Comparison of ENCODE assay signal across 8 mouse cellular contexts in genomic region chr9:121371946-121372646, GRCm38 (mm10).
A peak's percentile ranks its signal among the peaks of the same experiment; 100 is the strongest.
DNase-seq lines count a peak whose midpoint lies in the region; ATAC-seq and TF ChIP-seq lines count a peak whose summit lies in the region.

No protein-coding gene starts in this region.

- H3K4me3 ChIP-seq in left cerebral cortex, adult 2 months = peak overlapping the region; percentile 21
- no peak overlapping the region for H3K4me3 ChIP-seq in bone marrow macrophage, adult 2 months (ENCODE audit: insufficient read depth, low read length)

- ATAC-seq in granulocyte monocyte progenitor cell, adult 5-6 weeks (replicated peaks; ENCODE audit: poor library complexity, severe bottlenecking) = peak; percentile 45
- ATAC-seq in megakaryocyte, adult 5-6 weeks (ENCODE audit: poor library complexity, severe bottlenecking) = peak; percentile 25

- peak overlapping the region; percentile 82 for H3K27ac ChIP-seq in left cerebral cortex, adult 2 months
- peak overlapping the region; percentile 21 for H3K27ac ChIP-seq in bone marrow macrophage, adult 2 months (ENCODE audit: insufficient read depth, low read depth, low read length)

- no peak for TF ChIP-seq CTCF in left cerebral cortex, adult 2 months (IDR thresholded peaks at IDR 0.05)
- TF ChIP-seq CTCF in bone marrow macrophage, adult 2 months (IDR thresholded peaks at IDR 0.05; ENCODE audit: low read depth, low read length) = no peak

- TF ChIP-seq POLR2A in bone marrow macrophage, adult 2 months (IDR thresholded peaks at IDR 0.05; ENCODE audit: borderline replicate concordance, low read depth, low read length) = no peak

- intact Hi-C loops in left cerebral cortex, adult 2 months (cut with DNase I) = loop anchor here (2.0 kb wide), 2 partner anchors 17 to 75 kb away; partner anchors contain the start of gene Trak1

- DNase-seq in left cerebral cortex, adult 2 months (ENCODE audit: extremely low spot score in 1 of 2, low spot score in 2 of 2) = no peak
- DNase-seq in left cerebral cortex, adult 11 months (ENCODE audit: low spot score) = no peak
- DNase-seq in right cerebral cortex, adult 2 months (ENCODE audit: low spot score in 2 of 2) = no peak
- no peak for DNase-seq in spleen, postnatal 14 days (ENCODE audit: low spot score in 2 of 2)
- DNase-seq in layer of hippocampus, adult 9-10 months (ENCODE audit: low spot score) = no peak

- H3K4me1 ChIP-seq in bone marrow macrophage, adult 2 months (ENCODE audit: control insufficient read depth, insufficient read depth, low read length) = peaks cover 47% of the 10 kb centered on the region
